Mouse (Mus musculus): Measurements from ENCODE around the gene 1110059E24Rik.
A peak's percentile ranks its signal among the peaks of the same experiment; 100 is the strongest.
"Not testable (repeated sequence)": the region's sequence is repeated elsewhere in the genome, so short reads cannot be mapped to it uniquely, and the experiment has no call there.

Gene 1110059E24Rik

DNA sequence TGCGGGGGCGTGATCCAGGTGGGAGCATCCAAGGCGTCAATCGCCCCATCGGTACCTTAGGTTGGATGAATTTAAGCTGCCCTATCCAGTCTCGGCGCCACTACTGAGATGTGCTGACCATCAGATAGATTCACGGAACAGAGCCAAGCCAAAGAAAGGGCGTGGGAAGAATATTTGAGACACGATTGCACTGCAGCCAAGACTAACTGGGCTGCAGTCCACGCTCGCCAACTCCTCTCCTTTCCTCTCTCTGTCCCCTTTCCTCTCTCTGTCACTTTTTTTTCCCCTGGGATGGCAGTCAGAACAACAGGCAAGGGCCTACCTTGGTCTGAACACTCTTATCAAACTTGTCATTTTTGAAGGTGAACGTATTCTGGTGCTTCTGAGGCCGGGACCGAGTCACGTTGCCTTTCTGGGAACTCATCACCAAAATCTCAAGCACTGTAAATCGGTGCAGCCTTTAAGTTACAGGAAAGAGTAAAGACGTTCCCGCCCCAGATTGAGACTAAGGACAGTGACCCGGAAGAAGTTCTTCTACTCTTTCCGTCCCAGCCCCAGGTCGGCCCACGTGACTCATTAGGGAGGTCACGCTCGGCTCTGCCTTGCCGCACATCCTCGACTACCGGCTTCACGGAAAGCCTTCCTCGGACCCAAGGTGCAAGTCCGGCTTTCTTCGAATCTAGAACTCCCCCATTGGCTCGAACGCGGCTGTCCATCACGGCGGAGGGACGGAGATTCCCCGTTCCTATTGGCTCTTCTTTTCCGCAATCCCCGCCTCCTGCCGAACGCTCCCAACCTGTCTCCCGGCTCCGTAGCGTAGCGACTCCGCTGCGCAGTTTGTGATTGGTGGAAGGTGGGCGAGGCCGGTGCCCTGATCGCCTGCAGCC lies at the start of gene 1110059E24Rik:
Gene 1110059E24Rik (minus strand): TSS at position 692 of the 887 bp plus-strand sequence.
- peak; percentile 93 to 94 for DNase-seq (ENCODE audit: low read depth in 1 of 2, low spot score in 2 of 2)

DNA sequence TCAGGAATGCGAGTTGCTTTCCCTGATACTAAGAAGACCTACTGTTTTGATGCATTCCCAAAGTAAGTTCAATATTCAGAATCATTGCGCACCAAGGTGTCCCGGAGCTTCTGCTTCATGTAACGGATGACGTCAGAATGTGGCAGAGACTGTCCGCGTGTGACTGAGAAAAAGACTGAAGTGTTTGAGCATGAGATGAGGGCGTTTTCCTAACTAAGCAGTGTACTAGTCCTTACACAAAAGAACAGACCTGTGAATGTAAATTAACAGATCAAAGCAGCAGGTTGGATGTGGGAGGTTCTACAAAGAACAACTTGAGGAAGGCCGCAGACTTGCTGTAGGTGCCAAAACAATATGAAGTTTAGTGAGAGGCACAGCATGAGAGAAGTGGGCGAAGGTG lies 28.2 kb upstream of the 1110059E24Rik start:
- DNase-seq (ENCODE audit: low read depth in 1 of 2, low spot score in 2 of 2), result no peak

DNA sequence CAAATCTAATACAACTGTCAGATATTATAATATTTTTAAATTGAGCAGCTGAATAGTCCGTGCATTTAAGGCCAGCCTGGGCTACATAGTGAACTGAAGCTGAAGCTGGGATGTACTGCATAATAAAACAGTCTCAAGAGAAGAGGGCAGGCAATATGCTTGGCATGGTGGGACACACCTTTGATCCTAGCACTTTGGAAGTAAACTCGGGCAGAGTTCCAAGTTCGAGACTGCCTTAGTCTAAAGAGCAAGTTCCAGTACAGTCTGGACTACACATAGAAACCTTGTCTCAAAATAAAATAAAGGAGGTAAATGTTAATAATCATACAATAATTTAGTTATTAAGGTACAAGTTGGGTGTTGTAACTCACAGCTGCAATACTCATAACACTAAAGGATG lies 27.3 kb upstream of the 1110059E24Rik start:
- no peak for DNase-seq (ENCODE audit: low read depth in 1 of 2, low spot score in 2 of 2)

DNA sequence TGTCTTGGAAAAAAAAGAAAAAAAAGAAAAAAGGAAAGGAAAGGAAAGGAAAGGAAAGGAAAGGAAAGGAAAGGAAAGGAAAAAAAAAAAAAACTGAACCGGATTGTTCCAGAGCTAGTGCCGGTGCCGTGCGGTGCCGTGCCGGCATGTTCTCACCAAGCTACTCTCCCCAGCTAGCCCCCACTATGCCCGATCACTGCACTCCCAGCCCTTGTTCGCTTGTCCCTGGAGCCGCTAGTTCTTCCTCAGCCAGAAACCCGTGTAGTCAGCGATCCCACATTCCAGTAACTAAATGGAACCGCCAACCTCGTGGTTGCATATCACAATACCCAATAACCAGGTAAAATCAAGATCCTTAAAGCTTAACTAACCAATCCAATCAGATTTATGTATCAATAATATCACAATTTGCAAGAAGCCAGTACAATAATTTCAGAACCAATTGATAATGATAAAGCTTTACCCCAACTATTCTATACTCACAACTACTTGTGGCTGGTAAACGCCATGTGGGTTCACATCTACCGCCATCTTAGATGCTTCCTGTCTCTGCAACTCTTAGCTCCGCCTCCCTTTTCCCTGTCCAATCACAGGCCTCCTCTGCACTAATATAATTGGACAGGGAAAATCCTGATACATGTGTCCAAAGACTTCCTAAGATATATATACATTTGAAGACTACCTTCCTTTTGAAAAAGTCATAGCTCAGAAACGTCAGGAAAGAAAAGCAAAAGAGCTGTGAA lies 21.7 kb upstream of the 1110059E24Rik start:
- no peak for DNase-seq (ENCODE audit: low read depth in 1 of 2, low spot score in 2 of 2)

DNA sequence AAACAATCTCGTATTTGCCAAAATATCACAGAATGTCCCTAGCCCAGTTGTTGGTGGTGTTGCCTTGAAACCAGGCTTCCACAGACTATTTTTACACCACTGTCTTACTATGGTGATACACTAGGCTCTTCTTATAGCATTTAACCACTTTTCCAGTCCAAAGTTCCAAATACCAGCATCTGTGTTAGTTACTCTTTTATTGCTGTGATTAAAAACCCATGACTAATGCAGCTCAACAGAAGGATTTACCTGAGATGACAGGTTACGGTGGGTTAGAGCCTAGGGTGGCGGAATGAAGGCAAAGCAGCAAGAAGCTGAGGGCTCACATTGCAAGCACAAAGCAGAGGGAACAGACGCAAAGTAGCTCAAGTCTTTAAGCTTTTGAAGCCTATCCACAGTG lies 16.9 kb upstream of the 1110059E24Rik start:
- no peak for DNase-seq (ENCODE audit: low read depth in 1 of 2, low spot score in 2 of 2)

DNA sequence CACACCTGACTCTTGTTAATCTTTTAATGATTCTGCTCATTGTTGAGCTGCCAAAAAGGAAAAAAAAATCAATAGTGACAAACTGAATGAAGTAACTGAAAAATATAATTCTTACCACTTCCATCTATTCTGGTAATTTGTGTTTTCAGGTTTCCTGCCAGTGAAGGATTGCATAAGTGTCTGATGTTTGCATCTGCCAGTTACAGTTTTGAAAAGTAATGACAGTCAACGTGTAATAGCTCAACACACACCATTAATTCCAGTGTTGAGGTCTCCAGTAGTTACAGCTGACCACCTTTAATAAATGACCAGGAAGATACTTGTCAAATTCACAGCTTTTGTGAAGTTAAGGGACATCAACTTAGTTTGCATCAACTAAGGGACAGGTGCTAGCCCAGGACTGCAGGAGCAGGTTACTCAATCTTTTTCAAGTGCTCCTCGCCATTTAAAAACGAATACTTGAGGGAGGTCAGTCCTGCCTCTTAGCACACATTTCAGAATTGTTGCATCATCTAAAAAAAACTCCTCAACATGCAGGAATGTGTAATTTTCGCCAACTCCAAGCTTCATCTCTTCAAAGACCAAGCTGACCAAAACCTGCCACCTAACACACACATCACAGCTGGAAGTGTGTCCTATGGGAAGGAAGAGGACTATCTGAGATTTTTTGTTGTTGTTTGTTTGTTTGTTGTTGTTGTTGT lies 11.1 kb upstream of the 1110059E24Rik start:
- DNase-seq (ENCODE audit: low read depth in 1 of 2, low spot score in 2 of 2), result no peak

DNA sequence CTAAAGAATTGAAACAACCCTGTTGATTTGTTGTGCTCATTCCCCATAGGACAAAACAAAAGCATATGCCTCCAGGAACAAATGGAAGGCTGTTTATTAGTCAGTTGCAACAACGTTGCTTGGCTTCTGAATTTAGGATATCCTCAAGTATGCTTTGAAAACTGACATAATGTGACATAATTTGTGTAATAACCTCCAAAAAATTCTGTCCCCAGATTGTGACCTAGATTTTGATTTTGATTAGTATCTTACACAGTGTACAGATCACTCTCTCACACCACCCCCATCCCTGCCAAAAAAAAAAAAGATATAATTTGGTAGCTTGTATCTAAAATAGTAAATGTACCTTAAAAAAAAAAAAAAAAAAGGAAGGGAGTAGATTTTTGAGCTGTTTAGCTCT lies 8.0 kb upstream of the 1110059E24Rik start:
- DNase-seq (ENCODE audit: low read depth in 1 of 2, low spot score in 2 of 2), result no peak

DNA sequence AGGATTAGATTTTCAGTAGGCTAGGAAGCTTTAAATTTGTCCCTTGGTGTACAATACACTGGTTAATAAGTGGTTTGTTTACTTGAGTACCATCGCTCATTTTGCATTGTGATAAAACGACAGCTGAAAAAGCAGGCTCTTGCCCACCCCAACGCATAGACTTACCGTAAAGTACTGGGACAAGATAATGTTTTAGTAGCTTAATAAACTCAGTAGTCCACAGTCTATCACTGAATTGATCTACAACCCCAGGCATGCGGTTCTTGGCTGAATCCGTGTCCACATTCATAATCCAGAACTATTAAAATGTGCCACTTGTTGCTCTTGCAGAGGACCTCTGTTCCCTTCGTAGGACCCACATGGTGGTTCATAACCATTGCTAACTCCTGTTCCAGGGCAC lies 2.0 kb upstream of the 1110059E24Rik start:
- no peak for DNase-seq (ENCODE audit: low read depth in 1 of 2, low spot score in 2 of 2)

DNA sequence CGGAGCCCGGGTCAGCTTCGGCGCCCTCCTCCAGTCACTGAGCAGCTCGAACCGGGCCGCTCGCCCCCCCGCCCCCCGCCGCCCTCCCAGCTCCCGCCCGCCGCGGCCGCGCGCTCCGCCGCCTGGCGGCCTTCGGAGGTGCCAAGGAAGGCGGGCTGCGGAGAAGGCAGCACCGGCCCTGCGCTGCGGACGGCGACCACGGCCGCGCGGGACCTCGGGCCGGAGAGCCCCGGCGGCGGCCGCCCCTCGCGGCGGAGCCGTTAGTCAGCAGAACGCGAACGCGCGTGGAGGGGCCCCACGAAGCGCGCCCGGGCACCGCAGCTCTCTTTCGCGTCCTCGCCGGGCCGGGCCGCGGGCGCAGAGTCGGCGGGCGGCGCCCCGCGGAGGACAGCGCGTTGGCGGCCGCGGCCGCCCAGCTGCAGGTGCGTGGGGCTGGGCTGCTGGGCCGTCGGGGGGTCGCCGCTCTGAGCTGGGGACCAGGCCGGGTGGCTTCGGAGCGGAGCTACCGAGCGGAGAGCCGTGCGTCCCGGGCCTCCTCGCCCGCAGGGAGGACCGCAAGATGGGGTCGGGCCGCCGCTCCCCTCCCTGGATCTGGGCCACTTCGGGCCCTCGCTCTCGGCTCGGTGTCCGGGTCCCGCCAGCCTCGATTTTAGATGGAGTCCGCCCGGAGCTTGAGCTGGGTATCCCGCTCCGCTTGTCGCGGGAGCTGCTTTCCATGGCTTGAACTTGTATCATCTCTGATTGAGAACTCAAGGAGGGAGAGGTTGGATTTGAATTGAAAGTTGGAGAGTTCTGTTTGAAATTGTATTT lies 601 bp upstream of the 1110059E24Rik start, which contains the start of gene Abhd17b:
Gene Abhd17b (plus strand): TSS at position 14 of the 810 bp plus-strand sequence.
- DNase-seq (ENCODE audit: low read depth in 1 of 2, low spot score in 2 of 2), result peak; percentile 3 to 16

DNA sequence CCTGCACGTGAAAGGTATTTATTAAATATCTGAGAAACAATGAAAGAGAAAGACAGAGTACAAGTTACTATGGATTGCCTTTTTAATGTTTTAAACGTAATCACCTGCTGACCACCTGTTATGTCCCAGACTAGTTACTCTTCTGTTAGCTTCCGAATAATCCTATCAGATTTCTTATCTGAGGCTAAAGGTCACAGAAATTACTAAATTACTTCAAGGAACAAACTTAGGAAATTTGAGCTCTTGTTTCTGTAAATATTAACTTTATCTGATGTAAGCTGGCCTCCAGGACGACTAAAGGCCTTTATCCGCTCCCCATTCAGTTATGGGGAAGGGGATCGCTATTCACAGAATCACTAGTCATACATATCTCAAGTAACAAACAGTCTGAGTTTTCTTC lies 1.1 kb downstream of the 1110059E24Rik start:
- no peak for DNase-seq (ENCODE audit: low read depth in 1 of 2, low spot score in 2 of 2)

DNA sequence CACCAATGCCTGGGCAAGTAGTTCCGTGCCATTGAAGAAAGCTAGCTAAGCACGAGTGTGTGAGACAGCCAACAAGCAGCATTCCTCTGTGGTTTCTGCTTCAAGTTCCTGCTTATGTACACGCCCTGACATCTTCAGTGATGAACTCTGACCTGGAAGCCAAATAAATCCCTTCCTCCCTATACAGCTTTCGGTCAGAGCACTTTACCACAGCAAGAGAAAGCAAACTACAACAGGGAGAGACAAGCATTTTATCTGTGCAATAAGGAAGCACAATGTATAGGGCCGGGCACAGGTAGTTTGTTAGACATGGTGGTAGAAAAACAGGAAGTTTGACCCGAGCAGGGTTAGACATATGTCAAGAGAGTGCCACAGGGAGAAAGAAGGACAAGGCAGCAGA lies 6.6 kb downstream of the 1110059E24Rik start:
- DNase-seq (ENCODE audit: low read depth in 1 of 2, low spot score in 2 of 2), result peak in 1 of 2 experiments; percentile 5

DNA sequence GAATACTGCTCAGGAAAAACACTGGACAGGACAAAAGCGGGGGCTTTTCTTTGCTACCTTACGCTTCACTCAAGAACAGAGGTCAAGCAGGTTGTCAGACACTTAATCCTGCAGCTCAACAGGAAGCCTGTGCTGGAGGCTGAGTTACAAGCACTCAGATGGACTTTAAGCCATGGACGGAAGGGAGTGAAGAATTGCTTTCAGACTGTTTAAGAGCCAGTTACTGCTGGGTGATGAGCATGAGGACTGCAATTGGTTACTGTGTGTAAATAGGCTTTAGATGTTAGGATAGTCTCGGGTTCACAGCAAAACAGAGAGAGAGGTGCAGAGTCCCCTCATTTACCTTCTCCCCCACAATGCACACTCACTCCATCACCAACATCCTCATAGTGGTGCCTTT lies 7.5 kb downstream of the 1110059E24Rik start:
- no peak for DNase-seq (ENCODE audit: low read depth in 1 of 2, low spot score in 2 of 2)

DNA sequence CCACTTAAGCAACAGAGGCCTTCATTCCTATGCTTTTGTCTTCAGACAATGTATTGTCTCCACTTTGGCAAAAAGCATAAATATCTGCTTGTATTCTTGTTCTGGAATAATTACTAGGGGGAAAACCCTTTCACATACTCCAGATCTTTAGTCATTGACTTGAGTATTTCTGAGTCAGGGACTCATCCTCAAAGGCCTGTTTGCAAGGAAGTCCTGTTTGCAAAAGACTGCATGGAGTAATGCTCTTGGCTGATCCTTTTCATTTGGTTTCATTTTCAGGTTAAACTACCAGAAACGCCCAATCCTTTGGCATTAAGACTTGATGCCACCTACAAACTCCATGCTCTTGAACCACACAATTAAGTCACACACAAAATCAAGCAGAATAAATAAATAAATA lies 8.8 kb downstream of the 1110059E24Rik start:
- no peak for DNase-seq (ENCODE audit: low read depth in 1 of 2, low spot score in 2 of 2)

DNA sequence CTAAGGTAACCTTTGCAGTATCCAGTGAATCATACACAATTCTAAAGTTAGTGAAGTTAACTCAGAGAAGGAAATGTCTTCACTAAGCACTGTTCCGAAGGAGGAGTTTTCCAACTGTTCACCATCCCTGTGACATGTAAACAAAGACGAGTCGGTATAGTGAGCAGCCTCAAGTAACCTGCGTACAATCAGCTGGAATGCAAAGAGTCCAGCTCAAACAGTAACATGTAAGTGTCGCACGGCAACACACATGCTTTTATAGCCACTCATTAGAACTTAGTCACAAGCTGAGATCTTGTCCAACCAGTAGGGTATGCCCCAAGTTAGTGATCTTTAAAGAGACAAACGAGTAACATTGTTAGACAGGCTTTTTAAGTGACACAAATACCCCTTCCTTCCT lies 15.1 kb downstream of the 1110059E24Rik start:
- no peak for DNase-seq (ENCODE audit: low read depth in 1 of 2, low spot score in 2 of 2)

DNA sequence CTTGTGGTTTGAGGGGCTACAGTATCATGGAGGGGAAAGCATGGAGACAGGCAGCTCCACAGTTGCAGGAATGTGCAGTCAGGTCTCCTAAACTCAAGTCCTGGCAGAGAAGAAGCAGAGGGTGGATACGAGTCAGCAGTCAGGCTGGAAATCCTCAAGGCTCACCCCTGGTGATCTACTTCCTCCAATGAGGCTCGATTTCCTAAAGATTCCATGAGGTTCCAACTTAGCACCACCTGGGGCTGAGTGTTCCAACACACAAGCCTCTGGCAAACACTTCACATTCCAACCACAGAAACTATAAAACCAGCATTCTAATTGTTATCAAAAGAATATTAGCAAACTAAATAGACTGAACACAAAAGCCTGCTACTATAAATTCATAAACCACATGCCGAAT lies 15.9 kb downstream of the 1110059E24Rik start:
- no peak for DNase-seq (ENCODE audit: low read depth in 1 of 2, low spot score in 2 of 2)

DNA sequence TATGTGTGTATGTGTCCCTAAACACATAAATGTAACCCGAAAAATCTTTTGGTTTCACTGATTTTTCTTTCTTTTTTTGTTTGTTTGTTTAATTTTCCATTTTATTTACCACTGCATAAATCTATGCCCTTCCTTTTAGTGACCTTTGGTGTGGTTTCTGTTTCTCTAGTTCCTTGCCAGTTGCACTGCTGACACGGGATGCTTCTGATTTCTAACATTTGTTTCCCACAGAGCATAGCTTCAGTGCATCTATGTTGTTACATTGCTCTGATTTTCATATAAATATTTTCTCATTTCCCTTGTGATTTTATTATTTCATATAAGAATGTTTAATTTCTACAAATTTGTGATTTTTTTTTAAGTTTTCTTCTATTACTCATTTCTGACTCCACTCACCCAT lies 17.4 kb downstream of the 1110059E24Rik start:
- no peak for DNase-seq (ENCODE audit: low read depth in 1 of 2, low spot score in 2 of 2)

DNA sequence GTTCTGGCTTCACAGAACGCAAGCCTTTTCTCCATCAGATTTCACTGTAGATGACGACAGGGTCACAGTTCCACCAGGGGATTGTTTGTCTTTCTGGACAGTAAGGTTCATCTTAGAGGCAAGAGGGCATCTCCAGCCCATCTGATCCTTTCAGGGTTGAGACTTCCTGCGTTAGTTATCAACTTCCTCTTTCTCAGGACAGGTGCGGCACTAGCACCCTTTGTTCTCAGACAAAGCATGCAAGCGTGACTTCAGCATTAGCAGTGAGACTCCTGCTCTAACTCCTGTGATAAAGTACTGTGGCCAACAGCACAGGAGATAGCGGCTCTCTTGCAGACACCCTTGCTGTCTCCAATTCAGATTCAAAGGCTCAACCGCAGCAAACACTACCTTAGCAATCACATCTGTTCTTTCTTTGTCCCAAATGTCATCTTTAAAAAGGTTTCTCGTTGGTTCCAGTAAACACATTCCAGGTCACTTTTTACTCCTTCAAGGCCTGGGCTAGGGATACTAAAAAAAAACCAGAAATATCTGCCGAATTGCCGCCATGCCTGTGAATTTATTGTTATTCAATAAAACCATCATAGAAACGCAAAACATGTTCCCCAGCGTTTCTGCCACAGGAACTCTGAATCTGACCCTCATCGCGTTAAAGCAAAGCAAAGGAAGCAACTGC lies 22.0 kb downstream of the 1110059E24Rik start:
- no peak for DNase-seq (ENCODE audit: low read depth in 1 of 2, low spot score in 2 of 2)

DNA sequence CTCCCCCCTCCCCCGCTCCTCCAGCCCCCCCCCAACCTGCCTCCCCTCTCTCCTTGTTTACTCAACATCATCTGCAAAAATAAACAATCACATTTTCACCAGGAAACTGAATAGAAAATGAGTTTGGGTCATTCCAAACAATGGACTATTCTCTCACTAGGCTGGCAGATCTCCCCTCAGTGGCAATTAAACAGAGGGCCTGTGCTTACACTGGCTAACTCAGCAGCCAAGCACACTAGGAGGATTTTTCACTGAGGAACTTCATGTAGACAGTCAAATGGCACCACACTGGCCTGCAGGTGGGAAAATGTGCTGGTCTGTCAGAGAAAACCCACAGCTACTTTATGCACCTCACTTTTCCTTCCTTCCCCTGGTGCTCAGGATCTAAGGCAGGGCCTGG lies 23.3 kb downstream of the 1110059E24Rik start:
- DNase-seq (ENCODE audit: low read depth in 1 of 2, low spot score in 2 of 2), result no peak

DNA sequence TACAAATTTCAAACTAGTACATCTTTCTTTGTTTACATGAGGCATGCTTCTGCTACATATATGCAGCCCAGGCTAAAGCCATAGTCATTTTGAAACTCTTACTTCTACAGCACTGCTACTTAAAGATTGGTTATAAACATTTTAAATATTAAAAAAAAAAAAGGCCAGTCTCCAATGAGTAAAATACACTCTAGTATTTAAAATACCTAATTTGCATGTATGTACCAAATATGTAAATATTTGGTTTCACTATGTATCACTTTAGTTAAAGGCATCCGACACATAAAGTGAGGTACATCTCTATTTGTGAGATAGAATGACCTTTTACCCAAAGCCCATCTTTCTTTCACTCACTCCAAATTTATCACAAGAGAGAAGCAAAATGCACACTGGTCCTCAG lies 23.7 kb downstream of the 1110059E24Rik start:
- no peak for DNase-seq (ENCODE audit: low read depth in 1 of 2, low spot score in 2 of 2)

DNA sequence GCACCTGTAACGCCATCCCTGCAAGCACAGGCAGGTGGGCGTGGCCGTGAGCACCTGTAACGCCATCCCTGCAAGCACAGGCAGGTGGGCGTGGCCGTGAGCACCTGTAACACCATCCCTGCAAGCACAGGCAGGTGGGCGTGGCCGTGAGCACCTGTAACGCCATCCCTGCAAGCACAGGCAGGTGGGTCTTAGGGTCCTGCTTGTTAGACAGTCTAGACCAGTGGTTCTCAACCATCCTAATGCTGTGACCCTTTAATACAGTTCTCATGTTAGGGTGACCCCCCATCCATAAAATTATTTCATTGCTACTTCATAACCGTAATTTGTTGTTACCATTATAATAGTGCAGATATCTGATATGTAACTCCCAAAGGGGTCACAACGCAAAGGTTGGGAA lies 24.3 kb downstream of the 1110059E24Rik start:
- DNase-seq (ENCODE audit: low read depth in 1 of 2, low spot score in 2 of 2), result not testable (repeated sequence)

All from monocyte, adult 2 months (primary cell).